In the genomic region with DNA sequence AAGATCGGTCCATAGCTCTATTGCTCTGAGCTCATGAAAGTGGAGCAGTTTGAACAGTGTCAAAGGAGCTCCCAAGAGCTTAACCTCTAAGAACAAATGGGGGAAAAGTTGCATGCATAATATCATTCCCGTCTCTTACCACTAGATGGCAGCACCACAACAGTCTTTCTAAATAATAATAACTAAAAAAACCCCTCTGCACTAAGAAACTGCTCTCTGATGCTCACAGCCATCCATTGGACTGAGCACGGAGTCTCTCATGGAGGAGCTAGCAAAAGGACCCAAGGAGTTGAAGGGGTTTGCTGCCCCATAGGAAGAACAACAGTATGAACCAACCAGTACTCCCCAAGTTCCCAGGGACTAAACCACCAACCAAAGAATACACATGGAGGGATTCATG, we compare ENCODE assay signal across 9 mouse cellular contexts. TPM values are rescaled to one million over a fixed set of nuclear protein-coding genes. Genes with fewer than 3 reads are reported as not detected.
A peak's percentile ranks its signal among the peaks of the same experiment; 100 is the strongest.
DNase-seq lines count a peak whose midpoint lies in the region; ATAC-seq and TF ChIP-seq lines count a peak whose summit lies in the region.
"Had no signal": no experiment of that assay in that cellular context is flagged by ENCODE, and none has a peak within 500 bp of the region (broad histone marks: within the 10 kb centered on the region; RNA-seq: fewer than 3 reads in every experiment).

No protein-coding gene starts in this region.

- H3K9ac ChIP-seq in forebrain, embryonic 16.5 days (replicated peaks; ENCODE audit: low read depth, low read length), result no peak overlapping the region
- H3K9ac ChIP-seq in lung, embryonic 14.5 days, result no peak overlapping the region
- H3K9ac ChIP-seq in midbrain, embryonic 13.5 days (replicated peaks), result no peak overlapping the region
- H3K9ac ChIP-seq: hindbrain, embryonic 15.5 days had no signal

- no peaks in the 10 kb centered on the region for H3K36me3 ChIP-seq in forebrain, embryonic 16.5 days (ENCODE audit: control insufficient read depth, insufficient read depth)
- H3K36me3 ChIP-seq in forebrain, embryonic 10.5 days (replicated peaks), result no peaks in the 10 kb centered on the region
- H3K36me3 ChIP-seq in lung, embryonic 14.5 days (ENCODE audit: insufficient read depth), result no peaks in the 10 kb centered on the region
- H3K36me3 ChIP-seq in midbrain, embryonic 13.5 days, result no peaks in the 10 kb centered on the region
- H3K36me3 ChIP-seq: hindbrain, embryonic 15.5 days had no signal

- TF ChIP-seq CTCF in lung, embryonic 14.5 days (IDR thresholded peaks at IDR 0.05; ENCODE audit: low read depth), result peak; percentile 66

- H3K27me3 ChIP-seq in forebrain, embryonic 16.5 days (replicated peaks; ENCODE audit: control insufficient read depth, insufficient read depth, low read length), result no peaks in the 10 kb centered on the region
- no peaks in the 10 kb centered on the region for H3K27me3 ChIP-seq in forebrain, embryonic 10.5 days (ENCODE audit: poor library complexity, severe bottlenecking)
- H3K27me3 ChIP-seq in lung, embryonic 14.5 days (ENCODE audit: insufficient read depth, low read length), result no peaks in the 10 kb centered on the region
- no peaks in the 10 kb centered on the region for H3K27me3 ChIP-seq in midbrain, embryonic 13.5 days
- H3K27me3 ChIP-seq: hindbrain, embryonic 15.5 days had no signal

- ATAC-seq in forebrain, embryonic 16.5 days, result 0 out of 2 replicates have a peak, but pooled peaks have one; percentile 28
- ATAC-seq in lung, embryonic 14.5 days (ENCODE audit: insufficient read depth), result no peak
- ATAC-seq in midbrain, embryonic 13.5 days, result 0 out of 2 replicates have a peak, but pooled peaks have one; percentile 9

- H3K27ac ChIP-seq in forebrain, embryonic 16.5 days (ENCODE audit: low read length), result no peak overlapping the region
- no peak overlapping the region for H3K27ac ChIP-seq in forebrain, embryonic 10.5 days
- H3K27ac ChIP-seq in lung, embryonic 14.5 days (ENCODE audit: low read depth), result no peak overlapping the region
- no peak overlapping the region for H3K27ac ChIP-seq in midbrain, embryonic 13.5 days
- H3K27ac ChIP-seq: hindbrain, embryonic 15.5 days had no signal

- H3K4me3 ChIP-seq in forebrain, embryonic 16.5 days (replicated peaks; ENCODE audit: low read length), result no peak overlapping the region
- H3K4me3 ChIP-seq in forebrain, embryonic 10.5 days, result no peak overlapping the region
- no peak overlapping the region for H3K4me3 ChIP-seq in lung, embryonic 14.5 days (ENCODE audit: low read depth, low read length)
- no peak overlapping the region for H3K4me3 ChIP-seq in midbrain, embryonic 13.5 days (replicated peaks)
- H3K4me3 ChIP-seq: hindbrain, embryonic 15.5 days had no signal

- H3K4me2 ChIP-seq in forebrain, embryonic 16.5 days (ENCODE audit: low read length), result no peak overlapping the region
- no peak overlapping the region for H3K4me2 ChIP-seq in lung, embryonic 14.5 days
- no peak overlapping the region for H3K4me2 ChIP-seq in midbrain, embryonic 13.5 days (replicated peaks)
- H3K4me2 ChIP-seq: hindbrain, embryonic 15.5 days had no signal

- no peaks in the 10 kb centered on the region for H3K4me1 ChIP-seq in forebrain, embryonic 16.5 days (replicated peaks; ENCODE audit: control insufficient read depth, insufficient read depth, low read length)
- no peaks in the 10 kb centered on the region for H3K4me1 ChIP-seq in forebrain, embryonic 10.5 days
- H3K4me1 ChIP-seq in lung, embryonic 14.5 days (ENCODE audit: insufficient read depth), result no peaks in the 10 kb centered on the region
- no peaks in the 10 kb centered on the region for H3K4me1 ChIP-seq in midbrain, embryonic 13.5 days (replicated peaks)
- H3K4me1 ChIP-seq: hindbrain, embryonic 15.5 days had no signal

- no peaks in the 10 kb centered on the region for H3K9me3 ChIP-seq in forebrain, embryonic 16.5 days (ENCODE audit: control insufficient read depth, low read length)
- H3K9me3 ChIP-seq in forebrain, embryonic 10.5 days, result no peaks in the 10 kb centered on the region
- no peaks in the 10 kb centered on the region for H3K9me3 ChIP-seq in lung, embryonic 14.5 days (ENCODE audit: low read depth, low read length)
- H3K9me3 ChIP-seq in midbrain, embryonic 13.5 days, result no peaks in the 10 kb centered on the region
- H3K9me3 ChIP-seq: hindbrain, embryonic 15.5 days had no signal

- no peak for DNase-seq in forebrain, embryonic 10.5 days (ENCODE audit: extremely low spot score, low spot score)
- DNase-seq in lung, embryonic 14.5 days, result peak; percentile 83
- DNase-seq in lung, adult 18-20 months, result no peak
- DNase-seq in embryo, embryonic 11 days, result peak; percentile 56
- DNase-seq in thymus, postnatal 14 days, result no peak
- DNase-seq in thymus, postnatal 10 days (ENCODE audit: low spot score in 2 of 2), result no peak

- 30% methylated on average over 3 of the region's 3 CpGs for WGBS in forebrain, embryonic 16.5 days
- 29% methylated on average over 3 of the region's 3 CpGs for WGBS in forebrain, embryonic 10.5 days
- 21% methylated on average over 3 of the region's 3 CpGs for WGBS in lung, embryonic 14.5 days
- WGBS in midbrain, embryonic 13.5 days, result 27% methylated on average over 3 of the region's 3 CpGs

RNA-seq across cellular contexts. Expression of gene Krtap28-13, which starts 4.1 kb away (rescaled TPM):
- not detected in 2 replicates for polyA plus RNA-seq in forebrain, embryonic 16.5 days (2015; fragmentation: Nextera tagmentation; extraction: Ambion mirVana)
- not detected in 2 replicates for polyA plus RNA-seq in forebrain, embryonic 10.5 days (2016; fragmentation: Nextera tagmentation; extraction: Ambion mirVana)
- polyA plus RNA-seq in lung, embryonic 14.5 days (2014; fragmentation: Nextera tagmentation; extraction: Ambion mirVana), result not detected in 2 replicates
- not detected in 2 replicates for polyA plus RNA-seq in midbrain, embryonic 13.5 days (2015; fragmentation: Nextera tagmentation; extraction: Ambion mirVana)
- polyA plus RNA-seq: hindbrain, embryonic 15.5 days had no signal

RNA-seq across cellular contexts. Expression of gene A030005K14Rik, which starts 5.7 kb away (rescaled TPM):
- polyA plus RNA-seq in forebrain, embryonic 16.5 days (2015; fragmentation: Nextera tagmentation; extraction: Ambion mirVana), result not detected in 2 replicates
- polyA plus RNA-seq in forebrain, embryonic 10.5 days (2016; fragmentation: Nextera tagmentation; extraction: Ambion mirVana), result not detected in 2 replicates
- not detected in 2 replicates for polyA plus RNA-seq in lung, embryonic 14.5 days (2014; fragmentation: Nextera tagmentation; extraction: Ambion mirVana)
- polyA plus RNA-seq in midbrain, embryonic 13.5 days (2015; fragmentation: Nextera tagmentation; extraction: Ambion mirVana), result not detected in 2 replicates
- polyA plus RNA-seq: hindbrain, embryonic 15.5 days had no signal

RNA-seq across cellular contexts. Expression of gene Gm47969, which starts 20.1 kb away (rescaled TPM):
- polyA plus RNA-seq in forebrain, embryonic 16.5 days (2015; fragmentation: Nextera tagmentation; extraction: Ambion mirVana), result not detected in 2 replicates
- polyA plus RNA-seq in forebrain, embryonic 10.5 days (2016; fragmentation: Nextera tagmentation; extraction: Ambion mirVana), result not detected in 2 replicates
- not detected in 2 replicates for polyA plus RNA-seq in lung, embryonic 14.5 days (2014; fragmentation: Nextera tagmentation; extraction: Ambion mirVana)
- polyA plus RNA-seq in midbrain, embryonic 13.5 days (2015; fragmentation: Nextera tagmentation; extraction: Ambion mirVana), result not detected in 2 replicates
- polyA plus RNA-seq: hindbrain, embryonic 15.5 days had no signal

RNA-seq across cellular contexts. Expression of gene Krtap28-10, which starts 22.6 kb away (rescaled TPM):
- not detected in 2 replicates for polyA plus RNA-seq in forebrain, embryonic 16.5 days (2015; fragmentation: Nextera tagmentation; extraction: Ambion mirVana)
- polyA plus RNA-seq in forebrain, embryonic 10.5 days (2016; fragmentation: Nextera tagmentation; extraction: Ambion mirVana), result not detected in 2 replicates
- not detected in 2 replicates for polyA plus RNA-seq in lung, embryonic 14.5 days (2014; fragmentation: Nextera tagmentation; extraction: Ambion mirVana)
- not detected in 2 replicates for polyA plus RNA-seq in midbrain, embryonic 13.5 days (2015; fragmentation: Nextera tagmentation; extraction: Ambion mirVana)
- polyA plus RNA-seq: hindbrain, embryonic 15.5 days had no signal

RNA-seq across cellular contexts. Expression of gene Slc19a3, which starts 26.6 kb away (rescaled TPM):
- 1.2 TPM in 2 replicates for polyA plus RNA-seq in forebrain, embryonic 16.5 days (2015; fragmentation: Nextera tagmentation; extraction: Ambion mirVana)
- 0.18 and 0.52 TPM in 2 replicates for polyA plus RNA-seq in forebrain, embryonic 10.5 days (2016; fragmentation: Nextera tagmentation; extraction: Ambion mirVana)
- 0.51 and 0.80 TPM in 2 replicates for polyA plus RNA-seq in lung, embryonic 14.5 days (2014; fragmentation: Nextera tagmentation; extraction: Ambion mirVana)
- 0.58 and 0.63 TPM in 2 replicates for polyA plus RNA-seq in midbrain, embryonic 13.5 days (2015; fragmentation: Nextera tagmentation; extraction: Ambion mirVana)

Comparison
In these comparisons a context has a peak if more than half of its experiments do, and no peak if none do; other contexts are left out.
1. DNase-seq: peak in lung, embryonic 14.5 days (single experiment) and embryo, embryonic 11 days (single experiment); none in forebrain, embryonic 10.5 days (single experiment), lung, adult 18-20 months (0 of 2), thymus, postnatal 14 days (single experiment) and thymus, postnatal 10 days (0 of 2).